Mouse (Mus musculus): ENCODE measurements around the gene Them7.

The Them7 gene

DNA sequence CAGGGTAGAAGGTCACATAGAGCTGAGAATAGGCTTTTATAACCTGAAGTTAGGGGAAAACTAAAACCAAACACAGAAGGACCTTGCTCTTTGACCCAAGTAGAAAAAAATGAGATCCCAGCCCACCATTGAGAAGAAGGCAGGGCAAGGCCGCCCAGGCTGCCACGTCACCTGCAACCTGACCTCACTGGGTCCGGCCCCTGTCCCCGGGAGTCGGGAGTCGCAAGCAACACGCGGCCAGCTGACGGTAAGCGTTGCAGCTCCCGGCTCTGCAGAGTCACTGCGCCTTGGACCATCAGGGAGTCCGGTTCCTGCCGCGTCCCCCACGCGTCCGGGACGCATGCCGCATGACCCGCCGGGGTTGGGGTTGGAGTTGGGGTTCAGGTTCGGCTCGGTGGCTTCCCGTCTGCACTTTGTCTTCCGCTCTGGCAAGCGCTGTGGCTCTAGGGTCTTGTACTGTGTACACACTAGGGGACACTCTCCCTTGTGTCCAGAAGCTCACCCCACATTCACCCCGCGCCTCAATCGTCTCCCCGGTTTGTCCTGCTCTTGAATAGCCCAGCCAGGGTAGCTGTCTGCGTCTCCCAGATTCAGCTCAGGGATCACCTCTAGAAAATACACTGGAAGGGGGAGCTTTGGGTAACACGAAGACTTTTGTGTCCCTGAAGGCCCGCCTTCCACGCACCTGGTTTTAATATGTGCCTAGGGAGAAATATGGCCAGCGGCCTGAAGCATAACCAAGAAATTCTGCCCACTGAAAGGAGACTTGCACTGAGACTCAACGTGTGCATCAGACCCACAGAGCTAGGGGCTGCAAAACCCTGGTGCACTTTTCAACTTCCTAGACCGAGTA, at the start of gene Them7:
TSS of gene Them7 (plus strand) at position 187 of the 853 bp plus-strand sequence.
- no peak for DNase-seq (ENCODE audit: low spot score)

DNA sequence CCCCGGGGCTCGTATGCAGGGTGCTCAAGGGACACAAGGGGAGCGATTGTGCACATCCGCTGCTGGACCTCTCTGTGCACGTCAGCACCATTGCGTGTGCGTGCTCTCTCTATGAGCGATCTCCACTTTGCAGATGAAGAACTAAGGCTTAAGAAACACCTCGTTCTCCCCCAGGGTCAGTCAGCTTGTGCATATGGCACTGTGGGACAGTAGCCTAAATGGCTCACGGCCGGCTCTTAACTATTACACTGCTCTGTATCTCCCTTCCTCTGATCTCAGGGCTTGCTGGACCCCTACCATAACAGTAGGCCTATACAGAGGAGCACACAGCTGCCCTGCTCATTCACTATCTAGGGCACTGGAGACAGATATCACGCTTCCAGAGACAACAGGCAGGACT, 45.2 kb upstream of the Them7 start:
- DNase-seq (ENCODE audit: low spot score) = no peak

- DNase-seq (ENCODE audit: low spot score) = no peak
Observed at GRCm38 (mm10) chr2:105182501-105182900, 41.6 kb upstream of the Them7 start.

DNA sequence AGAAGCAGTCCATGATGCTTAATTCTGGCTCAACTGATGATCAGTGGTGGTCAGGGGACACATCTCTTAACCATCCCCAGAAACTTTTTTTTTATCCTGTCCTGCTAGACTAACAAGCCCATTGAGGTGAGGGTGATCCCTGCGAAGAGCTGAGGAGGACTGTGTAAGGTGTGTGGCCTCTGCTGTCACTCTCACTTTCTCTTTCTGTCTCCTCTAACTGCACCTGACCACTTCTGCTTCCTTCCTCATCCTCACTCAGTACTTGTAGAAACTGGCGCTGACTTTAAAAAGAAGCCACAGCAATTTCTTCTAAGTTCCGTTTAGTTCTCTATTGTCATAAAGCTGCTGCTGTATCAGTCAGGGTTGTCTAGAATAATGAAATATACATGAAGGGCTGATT, 39.0 kb upstream of the Them7 start:
- no peak for DNase-seq (ENCODE audit: low spot score)

DNA sequence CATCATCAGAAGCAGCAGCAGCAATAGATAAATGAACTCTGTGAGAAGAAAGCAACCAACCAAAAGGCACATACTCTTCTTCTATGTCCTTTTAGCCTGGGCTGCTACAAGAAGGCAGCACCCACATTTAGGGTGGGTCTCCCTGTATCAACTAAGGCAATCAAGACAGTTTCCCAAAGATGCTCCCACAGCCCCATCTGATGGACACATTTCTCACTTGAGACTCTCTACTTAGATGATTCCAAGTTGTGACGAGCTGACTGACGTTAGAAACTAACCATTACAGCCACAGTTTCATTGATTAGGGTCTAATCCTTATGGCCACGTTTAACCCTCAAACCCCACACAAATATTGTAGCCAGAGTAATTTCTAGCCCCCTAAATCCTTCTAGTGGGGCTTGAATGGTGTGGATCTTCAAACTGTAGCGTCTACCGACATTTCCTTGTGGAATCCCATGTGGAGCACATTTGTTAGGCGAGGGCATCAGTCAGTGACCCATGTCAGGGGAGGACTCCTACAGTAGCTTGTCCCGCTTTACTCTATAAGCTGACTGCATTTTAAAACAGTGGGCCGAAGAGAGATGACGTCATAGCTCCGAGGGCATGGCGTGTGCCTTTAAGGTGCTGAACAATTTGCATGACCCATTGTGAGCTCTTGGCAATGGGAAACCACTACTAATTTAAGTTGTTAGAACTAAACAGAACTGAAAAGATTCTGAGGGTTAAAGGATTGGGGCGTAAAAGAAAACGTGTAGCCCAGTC, 38.2 kb upstream of the Them7 start:
- DNase-seq (ENCODE audit: low spot score) = no peak

DNA sequence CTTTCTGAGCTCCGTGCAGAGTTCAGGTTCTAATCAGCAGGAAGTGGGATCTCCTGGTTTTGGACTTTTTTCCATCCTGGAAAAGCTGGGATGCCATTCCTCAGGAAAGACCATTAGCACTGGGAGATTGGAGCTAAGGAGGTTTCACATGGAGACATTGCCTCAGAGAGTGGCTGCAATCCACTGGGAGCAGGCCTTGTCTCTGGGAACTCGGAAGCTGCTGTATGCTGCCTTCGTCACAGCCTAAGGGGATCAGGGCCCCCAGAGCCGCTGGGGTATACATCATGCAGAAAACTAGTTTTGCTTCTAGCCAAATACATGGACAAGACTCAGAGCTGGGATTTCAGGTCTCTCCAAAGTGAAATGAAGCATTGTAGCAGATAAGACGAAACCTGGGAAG, 37.5 kb upstream of the Them7 start:
- no peak for DNase-seq (ENCODE audit: low spot score)

- no peak for DNase-seq (ENCODE audit: low spot score)
Observed at GRCm38 (mm10) chr2:105188182-105188581, 35.9 kb upstream of the Them7 start.

- no peak for DNase-seq (ENCODE audit: low spot score)
Observed at GRCm38 (mm10) chr2:105189352-105189751, 34.8 kb upstream of the Them7 start.

DNA sequence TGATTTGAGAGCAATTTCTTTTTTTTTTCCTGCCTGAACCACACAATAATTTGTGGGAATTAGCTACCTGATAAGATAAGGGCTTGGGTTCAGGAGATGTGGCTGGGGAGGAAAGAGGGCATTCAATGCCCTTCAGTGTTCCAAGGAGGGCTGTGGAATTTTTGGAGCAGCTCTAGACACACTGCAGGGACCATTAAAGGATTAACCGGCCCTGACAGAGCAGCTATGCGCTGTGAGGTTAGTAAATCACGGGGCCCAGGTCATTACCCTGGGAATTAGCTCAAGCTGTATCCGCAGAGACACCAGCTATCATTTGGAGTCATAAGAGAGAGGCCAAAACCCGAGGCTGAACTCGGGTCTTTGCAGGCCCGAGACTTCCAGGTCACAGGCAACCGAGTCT, 24.0 kb upstream of the Them7 start:
- no peak for DNase-seq (ENCODE audit: low spot score)

- no peak for DNase-seq (ENCODE audit: low spot score)
Observed at GRCm38 (mm10) chr2:105206563-105207174, 17.5 kb upstream of the Them7 start.

DNA sequence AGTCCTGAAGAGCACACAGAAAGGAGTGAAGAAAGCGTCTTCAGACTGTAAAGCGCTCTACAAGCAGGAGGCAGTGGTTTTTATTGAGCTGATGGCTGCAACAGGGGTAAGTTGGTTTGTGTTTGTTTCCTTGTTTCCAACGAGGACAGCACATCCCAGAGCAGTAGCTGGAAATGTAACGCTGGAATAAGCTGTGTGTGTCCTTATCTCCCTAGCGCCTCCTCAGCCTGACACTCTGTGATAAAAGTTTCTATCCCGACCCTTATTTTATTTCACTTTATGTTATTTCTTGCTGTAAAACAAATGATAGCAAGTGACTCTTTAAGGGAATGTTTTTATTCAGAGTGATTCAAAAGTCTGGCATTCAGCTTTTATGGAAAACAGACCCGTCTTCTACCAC, 11.3 kb upstream of the Them7 start:
- no peak for DNase-seq (ENCODE audit: low spot score)

DNA sequence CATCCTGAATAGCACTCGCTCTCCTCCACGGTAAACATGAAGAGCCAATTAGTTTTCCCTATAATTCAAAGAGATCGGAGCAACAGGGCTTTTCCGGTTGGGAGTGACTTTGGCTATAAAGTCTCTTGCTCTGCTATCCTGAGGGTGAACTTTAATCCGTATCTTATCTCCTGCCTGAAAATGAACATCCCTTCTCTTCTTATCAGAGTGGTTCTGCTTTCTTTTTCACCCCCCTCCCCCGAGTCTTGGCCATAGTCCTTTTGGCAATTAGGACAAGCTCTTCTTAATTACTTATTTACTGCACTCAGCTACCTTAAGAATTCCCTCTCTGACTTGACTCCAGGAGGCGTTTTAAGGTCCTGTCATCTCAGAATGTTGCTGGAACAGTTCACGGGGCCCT, 8.2 kb upstream of the Them7 start:
- DNase-seq (ENCODE audit: low spot score) = no peak

DNA sequence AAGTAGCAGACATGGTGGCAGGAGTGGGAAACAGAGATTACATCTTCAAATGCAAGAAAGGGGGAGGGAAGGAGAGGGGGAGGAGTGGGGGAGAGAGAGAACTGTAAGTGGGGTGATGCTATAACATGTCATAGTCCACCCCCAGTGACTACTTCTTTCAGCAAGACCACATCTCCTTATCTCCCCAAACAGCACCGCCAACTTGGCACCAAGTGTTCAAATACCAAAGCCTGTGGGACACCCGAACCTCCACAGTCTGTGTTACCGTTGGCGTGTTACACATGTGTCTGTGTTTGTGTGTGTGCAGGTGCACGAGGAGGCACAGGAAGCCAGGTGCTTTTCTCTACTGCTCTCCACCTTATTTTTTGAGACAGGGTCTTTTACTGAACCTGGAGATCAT, 4.9 kb upstream of the Them7 start:
- no peak for DNase-seq (ENCODE audit: low spot score)

DNA sequence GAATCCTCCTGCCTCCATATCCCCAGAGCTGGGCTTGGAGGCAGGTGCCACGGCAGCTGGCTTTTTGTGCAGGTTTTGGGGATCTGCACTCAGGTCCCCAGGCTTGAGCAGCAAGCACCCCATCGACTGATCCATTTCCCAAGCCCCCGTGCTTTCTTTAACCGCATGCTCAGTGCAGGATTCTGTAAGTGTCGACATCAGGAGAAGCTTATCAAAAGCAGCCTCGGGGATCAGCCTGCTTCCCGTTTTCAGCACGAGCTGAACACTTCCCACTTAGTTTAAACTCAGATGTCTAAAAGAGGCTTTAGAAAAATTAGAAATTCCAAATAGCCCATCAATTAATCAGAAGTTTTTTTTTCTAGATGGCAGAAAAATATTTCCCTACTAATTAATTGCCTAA, 4.5 kb upstream of the Them7 start:
- DNase-seq (ENCODE audit: low spot score) = no peak

GRCm38 (mm10) chr2:105220738-105221303, 3.3 kb upstream of the Them7 start:
- DNase-seq (ENCODE audit: low spot score) = no peak

- no peak for DNase-seq (ENCODE audit: low spot score)
Observed at GRCm38 (mm10) chr2:105223606-105224005, 514 bp upstream of the Them7 start.

DNA sequence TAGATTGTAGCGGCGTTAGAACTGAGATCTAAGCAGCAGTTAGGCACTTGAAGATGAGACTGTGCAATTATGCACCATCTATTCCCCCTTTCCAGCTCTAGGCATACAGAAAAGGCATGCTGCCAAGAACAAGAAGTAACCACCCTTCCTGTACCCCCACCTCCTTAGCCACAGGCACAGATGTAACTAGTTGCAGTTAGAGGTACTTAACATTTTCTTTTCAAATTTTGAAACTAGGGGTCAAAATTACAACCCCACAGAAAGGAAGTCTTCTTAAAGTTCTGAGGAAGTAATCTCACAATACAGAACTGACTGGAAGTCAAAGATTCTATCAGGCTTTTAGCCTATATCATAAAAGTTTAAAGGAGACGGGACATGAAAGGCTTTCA, 861 bp downstream of the Them7 start:
- DNase-seq (ENCODE audit: low spot score) = no peak

DNA sequence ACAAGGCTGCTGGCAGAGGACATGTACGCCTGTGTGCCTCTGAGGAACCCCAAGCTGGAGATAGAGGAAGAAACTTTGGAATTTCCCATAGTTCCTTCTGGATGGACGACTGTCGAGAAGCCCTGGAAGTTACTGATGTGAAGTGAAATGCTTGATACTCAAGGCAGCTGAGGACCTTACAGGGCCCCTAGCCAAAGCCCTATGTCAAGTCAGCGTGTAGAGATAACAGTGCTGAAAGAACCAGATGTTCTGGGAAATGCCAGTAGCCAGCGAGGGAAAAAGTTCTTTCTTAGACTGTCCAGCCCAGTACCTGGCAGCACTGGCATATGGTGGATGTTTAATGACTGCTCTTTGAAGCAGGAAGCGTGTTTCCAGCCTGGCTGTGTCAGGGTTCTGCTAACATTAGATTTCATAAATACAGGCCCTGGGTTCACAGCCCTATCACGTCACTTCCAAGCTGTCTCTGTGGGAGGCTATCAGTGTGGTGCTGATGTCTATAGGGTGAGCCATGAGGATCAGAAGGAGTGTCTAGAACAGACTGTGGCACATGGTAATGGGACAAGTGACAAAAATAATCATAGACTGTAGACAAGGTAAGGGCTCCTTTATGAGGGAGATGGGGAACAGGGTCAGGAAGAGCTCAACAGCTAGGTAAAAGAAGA, 2.3 kb downstream of the Them7 start:
- no peak for DNase-seq (ENCODE audit: low spot score)

DNA sequence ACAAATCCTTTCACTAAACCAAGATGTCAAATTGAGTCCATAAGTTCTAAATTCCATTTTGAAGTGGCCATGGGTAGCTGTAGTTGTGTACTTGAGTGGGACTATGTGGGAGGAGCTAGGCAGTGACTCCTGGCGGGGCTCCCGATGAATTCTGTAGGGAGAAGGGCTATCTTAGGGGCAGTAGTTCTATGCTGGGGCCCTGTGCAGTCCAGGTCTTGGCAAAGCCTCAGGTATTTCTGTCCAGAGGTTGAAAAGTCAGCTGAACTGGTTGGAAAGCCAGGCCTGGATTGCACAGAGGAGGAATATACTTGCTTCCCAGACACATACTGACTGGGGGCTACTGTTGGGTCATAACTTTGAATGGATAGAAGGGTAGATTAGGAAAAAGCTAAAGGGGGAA, 4.3 kb downstream of the Them7 start:
- DNase-seq (ENCODE audit: low spot score) = no peak

DNA sequence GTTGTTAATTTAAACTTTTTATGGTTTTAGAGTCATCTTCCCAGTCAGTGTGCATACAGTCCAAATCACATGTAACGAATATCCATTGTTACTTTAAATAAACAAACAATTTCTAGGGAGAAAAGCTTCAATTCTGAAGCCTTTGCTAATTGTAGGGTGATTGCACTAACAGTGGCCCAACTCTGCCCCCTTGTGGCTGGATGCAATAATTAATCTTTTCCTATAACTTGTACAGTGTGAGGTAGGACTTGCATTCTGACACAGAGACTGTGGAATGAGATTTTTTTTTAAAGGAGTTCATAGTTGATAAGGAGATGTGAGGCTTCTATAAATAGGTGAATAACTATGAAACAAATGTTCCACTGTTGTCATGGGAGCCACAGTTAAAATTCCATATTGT, 6.2 kb downstream of the Them7 start:
- DNase-seq (ENCODE audit: low spot score) = no peak

- no peak for DNase-seq (ENCODE audit: low spot score)
Observed at GRCm38 (mm10) chr2:105232386-105232785, 8.3 kb downstream of the Them7 start.

GRCm38 (mm10) chr2:105234278-105234677, 10.2 kb downstream of the Them7 start:
- no peak for DNase-seq (ENCODE audit: low spot score)
